Mouse (Mus musculus): ENCODE data around the gene Has1. TPM values are rescaled to one million over a fixed set of nuclear protein-coding genes. Genes with fewer than 3 reads are reported as not detected.
A peak's percentile ranks its signal among the peaks of the same experiment; 100 is the strongest.

Gene Has1
- polyA plus RNA-seq, 1 experiment from 2014 or later, result 1.2 TPM

GRCm38 (mm10) chr17:17837426-17837825 lies 17.6 kb downstream of the Has1 start:
- Histone ChIP-seq H3K4me3 (replicated peaks; ENCODE audit: low read depth, low read length) (peak overlapping the region; percentile 39), H3K4me1 (ENCODE audit: control insufficient read depth, insufficient read depth, low read length) (peaks cover 41% of the 10 kb centered on the region), H3K9me3 (ENCODE audit: control insufficient read depth, low read length) (no peaks in the 10 kb centered on the region), H3K4me2 (ENCODE audit: low read length) (peak overlapping the region; percentile 75), H3K27ac (replicated peaks; ENCODE audit: low read depth, low read length) (peak overlapping the region; percentile 87), H3K9ac (replicated peaks; ENCODE audit: low read length) (peak overlapping the region; percentile 57), H3K27me3 (ENCODE audit: control insufficient read depth, insufficient read depth, low read length) (no peaks in the 10 kb centered on the region), H3K36me3 (ENCODE audit: control insufficient read depth, insufficient read depth, low read length) (peaks cover 35% of the 10 kb centered on the region)
- WGBS, result 9% methylated on average over 13 of the region's 13 CpGs
- ATAC-seq (ENCODE audit: low FRiP score, low TSS enrichment) (no peak), DNase-seq (peak; percentile 47)

GRCm38 (mm10) chr17:17836101-17836500 lies 18.9 kb downstream of the Has1 start:
- ATAC-seq (ENCODE audit: low FRiP score, low TSS enrichment) (no peak), DNase-seq (no peak)
- Histone ChIP-seq H3K4me1 (ENCODE audit: control insufficient read depth, insufficient read depth, low read length) (peaks cover 54% of the 10 kb centered on the region), H3K9me3 (ENCODE audit: control insufficient read depth, low read length) (no peaks in the 10 kb centered on the region), H3K4me3 (replicated peaks; ENCODE audit: low read depth, low read length) (no peak overlapping the region), H3K36me3 (ENCODE audit: control insufficient read depth, insufficient read depth, low read length) (peaks cover 42% of the 10 kb centered on the region), H3K4me2 (ENCODE audit: low read length) (no peak overlapping the region), H3K9ac (replicated peaks; ENCODE audit: low read length) (no peak overlapping the region), H3K27me3 (ENCODE audit: control insufficient read depth, insufficient read depth, low read length) (no peaks in the 10 kb centered on the region), H3K27ac (replicated peaks; ENCODE audit: low read depth, low read length) (0 out of 2 replicates have a peak overlapping the region, but pooled peaks have one; percentile 9)
- 79% methylated on average over 5 of the region's 5 CpGs for WGBS

GRCm38 (mm10) chr17:17834896-17835295 lies 20.1 kb downstream of the Has1 start:
- Histone ChIP-seq H3K27ac (replicated peaks; ENCODE audit: low read depth, low read length) (no peak overlapping the region), H3K36me3 (ENCODE audit: control insufficient read depth, insufficient read depth, low read length) (peaks cover 41% of the 10 kb centered on the region), H3K4me2 (ENCODE audit: low read length) (no peak overlapping the region), H3K9me3 (ENCODE audit: control insufficient read depth, low read length) (no peaks in the 10 kb centered on the region), H3K4me1 (ENCODE audit: control insufficient read depth, insufficient read depth, low read length) (peaks cover 66% of the 10 kb centered on the region), H3K4me3 (replicated peaks; ENCODE audit: low read depth, low read length) (no peak overlapping the region), H3K27me3 (ENCODE audit: control insufficient read depth, insufficient read depth, low read length) (no peaks in the 10 kb centered on the region), H3K9ac (replicated peaks; ENCODE audit: low read length) (no peak overlapping the region)
- ATAC-seq (ENCODE audit: low FRiP score, low TSS enrichment), result no peak
- WGBS, result 24% methylated on average over 1 of the region's 1 CpGs
- no peak for DNase-seq

- no peak for DNase-seq
- H3K27me3 ChIP-seq (ENCODE audit: control insufficient read depth, insufficient read depth, low read length), result no peaks in the 10 kb centered on the region
- WGBS, result 77% methylated on average over 7 of the region's 7 CpGs
- peak overlapping the region; percentile 93 for H3K4me2 ChIP-seq (ENCODE audit: low read length)
- H3K4me3 ChIP-seq (replicated peaks; ENCODE audit: low read depth, low read length), result peak overlapping the region; percentile 71; the same call in 1 of the 2 replicates
- H3K9me3 ChIP-seq (ENCODE audit: control insufficient read depth, low read length), result no peaks in the 10 kb centered on the region
- H3K4me1 ChIP-seq (ENCODE audit: control insufficient read depth, insufficient read depth, low read length), result peaks cover 52% of the 10 kb centered on the region
- peaks cover 32% of the 10 kb centered on the region for H3K36me3 ChIP-seq (ENCODE audit: control insufficient read depth, insufficient read depth, low read length)
- no peak overlapping the region for H3K9ac ChIP-seq (replicated peaks; ENCODE audit: low read length)
- 0 out of 2 replicates have a peak overlapping the region, but pooled peaks have one; percentile 99 for H3K27ac ChIP-seq (replicated peaks; ENCODE audit: low read depth, low read length)
- no peak for ATAC-seq (ENCODE audit: low FRiP score, low TSS enrichment)
These were observed 24.3 kb downstream of the Has1 start for GRCm38 (mm10) chr17:17830731-17831130.

- Histone ChIP-seq H3K9ac (replicated peaks; ENCODE audit: low read length) (peak overlapping the region; percentile 95), H3K4me2 (ENCODE audit: low read length) (peak overlapping the region; percentile 93), H3K4me1 (ENCODE audit: control insufficient read depth, insufficient read depth, low read length) (peaks cover 51% of the 10 kb centered on the region), H3K9me3 (ENCODE audit: control insufficient read depth, low read length) (no peaks in the 10 kb centered on the region), H3K36me3 (ENCODE audit: control insufficient read depth, insufficient read depth, low read length) (peaks cover 28% of the 10 kb centered on the region), H3K4me3 (replicated peaks; ENCODE audit: low read depth, low read length) (peak overlapping the region; percentile 71), H3K27ac (replicated peaks; ENCODE audit: low read depth, low read length) (peak overlapping the region; percentile 99), H3K27me3 (ENCODE audit: control insufficient read depth, insufficient read depth, low read length) (no peaks in the 10 kb centered on the region)
- 53% methylated on average over 23 of the region's 23 CpGs for WGBS
- DNase-seq, result no peak
- no peak for ATAC-seq (ENCODE audit: low FRiP score, low TSS enrichment)
These were observed 25.0 kb downstream of the Has1 start for GRCm38 (mm10) chr17:17829816-17830535.

- peaks cover 43% of the 10 kb centered on the region for H3K4me1 ChIP-seq (ENCODE audit: control insufficient read depth, insufficient read depth, low read length)
- no peaks in the 10 kb centered on the region for H3K9me3 ChIP-seq (ENCODE audit: control insufficient read depth, low read length)
- no peaks in the 10 kb centered on the region for H3K27me3 ChIP-seq (ENCODE audit: control insufficient read depth, insufficient read depth, low read length)
- H3K27ac ChIP-seq (replicated peaks; ENCODE audit: low read depth, low read length), result peak overlapping the region; percentile 99
- peak overlapping the region; percentile 95 for H3K9ac ChIP-seq (replicated peaks; ENCODE audit: low read length)
- ATAC-seq (ENCODE audit: low FRiP score, low TSS enrichment), result no peak
- peak; percentile 39 for DNase-seq
- 0% methylated on average over 6 of the region's 6 CpGs for WGBS
- H3K36me3 ChIP-seq (ENCODE audit: control insufficient read depth, insufficient read depth, low read length), result peaks cover 25% of the 10 kb centered on the region
- peak overlapping the region; percentile 93 for H3K4me2 ChIP-seq (ENCODE audit: low read length)
- H3K4me3 ChIP-seq (replicated peaks; ENCODE audit: low read depth, low read length), result peak overlapping the region; percentile 71
These were observed 25.8 kb downstream of the Has1 start for GRCm38 (mm10) chr17:17829052-17829785.

- ATAC-seq (ENCODE audit: low FRiP score, low TSS enrichment) (peak; percentile 51), DNase-seq (peak; percentile 83)
- 0% methylated on average over 10 of the region's 15 CpGs for WGBS
- Histone ChIP-seq H3K36me3 (ENCODE audit: control insufficient read depth, insufficient read depth, low read length) (peaks cover 21% of the 10 kb centered on the region), H3K27ac (replicated peaks; ENCODE audit: low read depth, low read length) (peak overlapping the region; percentile 99), H3K4me2 (ENCODE audit: low read length) (peak overlapping the region; percentile 93), H3K9me3 (ENCODE audit: control insufficient read depth, low read length) (no peaks in the 10 kb centered on the region), H3K9ac (replicated peaks; ENCODE audit: low read length) (peak overlapping the region; percentile 95), H3K4me3 (replicated peaks; ENCODE audit: low read depth, low read length) (peak overlapping the region; percentile 71), H3K4me1 (ENCODE audit: control insufficient read depth, insufficient read depth, low read length) (peaks cover 37% of the 10 kb centered on the region), H3K27me3 (ENCODE audit: control insufficient read depth, insufficient read depth, low read length) (no peaks in the 10 kb centered on the region)
These were observed 26.6 kb downstream of the Has1 start for GRCm38 (mm10) chr17:17828191-17828981.

- H3K4me1 ChIP-seq (ENCODE audit: control insufficient read depth, insufficient read depth, low read length), result peaks cover 32% of the 10 kb centered on the region
- ATAC-seq (ENCODE audit: low FRiP score, low TSS enrichment) (peak; percentile 31), DNase-seq (peak; percentile 83)
- 1% methylated on average over 13 of the region's 13 CpGs for WGBS
- H3K36me3 ChIP-seq (ENCODE audit: control insufficient read depth, insufficient read depth, low read length), result peaks cover 19% of the 10 kb centered on the region
- H3K4me2 ChIP-seq (ENCODE audit: low read length), result peak overlapping the region; percentile 93
- H3K9ac ChIP-seq (replicated peaks; ENCODE audit: low read length), result peak overlapping the region; percentile 95
- H3K27ac ChIP-seq (replicated peaks; ENCODE audit: low read depth, low read length), result peak overlapping the region; percentile 99
- H3K27me3 ChIP-seq (ENCODE audit: control insufficient read depth, insufficient read depth, low read length), result no peaks in the 10 kb centered on the region
- H3K4me3 ChIP-seq (replicated peaks; ENCODE audit: low read depth, low read length), result peak overlapping the region; percentile 71
- no peaks in the 10 kb centered on the region for H3K9me3 ChIP-seq (ENCODE audit: control insufficient read depth, low read length)
These were observed 27.3 kb downstream of the Has1 start for GRCm38 (mm10) chr17:17827658-17828190.

Data from midbrain, embryonic 14.5 days (tissue).